Mouse (Mus musculus): ENCODE results near the gene Tppp3. TPM values are rescaled to one million over a fixed set of nuclear protein-coding genes. Genes with fewer than 3 reads are reported as not detected.

Gene Tppp3
- total RNA-seq, 2 experiments from 2014 or later, result 26.7 to 33.7 TPM

DNA sequence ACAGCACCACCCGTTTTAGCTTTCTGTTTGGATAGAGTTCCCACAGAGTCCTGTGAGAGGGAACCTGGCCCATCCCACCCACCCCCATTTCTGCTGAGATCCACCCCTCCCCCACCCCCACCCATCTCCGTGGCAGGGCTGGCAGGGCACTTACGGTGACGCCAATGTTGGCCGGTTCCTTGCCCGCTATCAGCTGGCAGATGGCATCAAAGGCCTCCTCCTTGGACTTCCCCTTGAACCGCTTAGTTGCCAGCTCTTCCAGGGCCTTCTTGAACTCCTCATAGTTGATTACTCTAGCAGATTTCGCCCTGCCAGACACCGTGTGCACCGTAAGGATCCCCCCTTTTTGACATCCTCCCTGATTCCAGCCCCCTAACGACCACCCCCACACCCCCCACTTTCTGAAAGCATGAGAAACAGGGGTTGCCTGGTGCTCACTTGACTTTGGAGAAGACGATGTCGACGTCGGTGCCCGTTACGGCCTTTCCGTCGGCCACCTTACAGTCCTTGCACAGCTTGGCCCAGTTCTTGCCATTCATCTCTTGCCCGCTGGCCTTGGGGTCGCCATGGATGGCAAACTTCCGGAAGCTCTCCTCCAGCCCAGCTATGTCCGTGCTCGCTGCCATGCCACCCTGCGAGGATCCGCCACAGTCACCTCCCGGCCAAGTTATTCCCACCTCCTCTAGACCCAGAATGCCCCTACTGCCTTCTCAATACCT lies 3.2 kb downstream of the Tppp3 start:
- DNase-seq (ENCODE audit: extremely low spot score in 1 of 2, low spot score in 1 of 2), result no peak

DNA sequence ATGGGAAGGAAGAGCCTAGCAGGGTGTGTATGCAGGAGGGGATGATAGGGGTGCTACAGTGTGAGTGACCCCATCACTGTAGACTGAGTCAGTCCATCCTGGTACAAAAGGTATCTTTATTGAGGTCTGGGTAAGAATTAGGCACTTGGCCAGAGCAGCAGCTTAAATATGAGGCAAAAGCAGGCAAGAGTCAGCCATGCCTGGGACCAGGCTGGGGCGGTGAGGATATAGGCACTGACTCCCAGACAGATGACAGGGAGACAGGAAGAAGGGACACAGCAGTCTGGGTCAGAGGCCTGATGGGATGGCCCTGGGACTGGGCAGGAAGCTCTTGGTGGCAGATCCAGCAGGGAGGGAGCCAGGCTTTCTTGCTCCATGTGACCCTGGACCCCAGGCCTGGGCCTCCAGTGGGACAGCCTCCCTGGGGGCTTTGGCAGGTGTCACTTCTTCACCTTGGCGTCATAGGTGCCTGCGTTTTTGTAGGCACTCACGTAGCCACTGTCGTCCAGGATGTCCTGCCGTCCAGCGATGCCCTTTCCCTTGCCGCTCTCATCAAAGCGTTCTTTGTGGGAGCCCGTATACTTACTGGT lies 3.8 kb downstream of the Tppp3 start:
- DNase-seq (ENCODE audit: extremely low spot score in 1 of 2, low spot score in 1 of 2), result no peak

DNA sequence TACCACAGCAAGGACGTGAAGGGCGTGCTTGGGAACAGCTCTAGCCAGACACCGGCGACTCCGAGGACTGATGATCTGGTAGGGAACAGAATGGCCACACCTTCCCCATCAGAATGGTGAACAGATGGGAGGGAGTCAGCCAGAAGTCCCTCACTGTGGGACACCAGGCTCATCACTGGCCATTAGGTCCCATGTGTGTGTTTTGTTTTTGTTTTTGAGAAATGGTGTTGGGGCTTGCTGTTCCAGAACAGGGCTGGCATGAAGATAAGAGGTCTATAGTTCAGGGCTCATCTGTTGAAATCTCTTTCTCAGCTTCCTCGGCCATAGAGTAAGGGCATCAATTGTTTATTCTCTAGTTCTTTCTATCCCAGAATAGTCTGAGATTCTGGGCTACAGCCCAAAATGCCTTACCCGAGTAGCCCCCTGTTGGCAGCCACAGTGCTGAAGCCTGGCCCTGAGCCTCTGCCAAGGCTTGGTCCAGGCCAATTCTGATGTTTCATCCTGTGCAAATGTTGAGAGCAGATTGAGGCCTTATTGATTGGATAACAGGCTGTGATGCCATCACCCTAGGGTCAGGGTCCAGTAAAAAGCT lies 4.5 kb downstream of the Tppp3 start:
- DNase-seq (ENCODE audit: extremely low spot score in 1 of 2, low spot score in 1 of 2), result peak in 1 of 2 experiments; percentile 45

DNA sequence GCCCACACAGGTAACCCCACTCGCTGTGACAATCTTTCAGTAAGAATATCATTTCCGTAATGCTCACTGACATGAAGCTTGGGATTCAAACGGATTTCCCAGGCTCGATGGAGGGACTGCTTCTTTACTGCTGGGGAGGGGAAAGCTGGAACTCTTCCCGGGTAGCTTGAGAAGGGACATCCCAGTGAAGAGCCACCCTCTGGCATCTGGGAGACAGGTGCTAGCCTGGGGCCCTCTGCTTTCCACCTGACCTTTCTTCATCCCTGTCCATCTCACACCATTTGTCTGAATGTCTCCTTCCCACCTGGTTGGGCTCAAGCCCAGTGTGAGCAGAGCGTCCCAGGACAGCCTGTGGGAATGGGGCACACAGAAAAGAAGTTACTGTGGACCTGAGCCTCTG lies 5.1 kb downstream of the Tppp3 start:
- DNase-seq (ENCODE audit: extremely low spot score in 1 of 2, low spot score in 1 of 2), result no peak

DNA sequence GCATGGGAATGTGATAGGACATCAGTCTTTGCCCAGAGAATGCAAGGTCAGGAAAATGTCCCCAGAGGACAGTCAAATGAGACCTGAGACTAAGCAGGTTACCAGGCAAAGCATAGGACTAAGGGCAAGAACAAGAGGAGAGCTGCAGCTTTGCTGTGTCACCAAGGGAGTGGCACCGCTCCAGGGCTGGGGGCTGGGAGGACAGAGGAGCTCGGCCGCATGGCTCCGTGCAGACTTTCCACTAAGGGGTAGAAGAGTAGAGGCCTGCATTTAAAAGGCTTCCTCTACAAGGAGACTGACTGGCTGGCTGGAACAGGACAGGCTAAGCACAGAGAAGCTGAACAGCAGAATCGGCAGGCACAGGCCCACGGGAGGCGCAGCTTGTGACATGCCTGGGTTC lies 6.7 kb downstream of the Tppp3 start:
- DNase-seq (ENCODE audit: extremely low spot score in 1 of 2, low spot score in 1 of 2), result no peak

DNA sequence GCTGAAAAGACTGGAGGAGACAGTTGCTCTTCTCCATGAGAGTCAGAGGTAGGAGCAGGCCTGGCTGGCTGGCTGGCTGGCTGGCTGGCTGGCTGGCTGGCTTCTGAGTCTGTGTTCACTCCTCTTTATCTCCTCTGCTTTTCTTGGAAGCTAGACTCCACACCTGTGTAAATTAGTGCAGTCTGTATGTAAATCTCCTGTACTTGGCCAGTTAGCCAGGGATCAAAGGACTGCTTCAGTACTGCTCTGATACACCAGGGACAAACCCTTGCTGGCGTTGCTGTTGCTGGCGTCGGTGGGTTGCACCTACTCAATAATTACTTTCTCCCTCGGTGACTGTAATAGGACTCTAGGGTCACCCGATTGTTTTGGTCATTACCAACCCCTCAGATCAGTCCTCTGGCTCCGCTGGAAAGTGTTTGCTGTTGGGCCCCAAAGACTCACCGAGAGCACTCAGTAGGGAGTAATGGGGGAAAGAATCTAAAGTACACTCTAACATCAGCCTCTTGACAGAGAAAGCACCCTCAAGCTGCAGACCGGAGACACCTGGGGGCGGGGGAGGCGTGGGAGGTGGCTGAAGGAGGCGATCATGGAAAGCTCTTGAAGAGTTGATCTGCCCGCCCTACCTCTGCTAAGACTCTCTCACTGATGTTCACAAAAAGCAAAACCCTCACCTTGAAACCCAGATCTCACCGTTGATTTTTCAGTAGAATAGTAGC lies 10.1 kb downstream of the Tppp3 start:
- no peak for DNase-seq (ENCODE audit: extremely low spot score in 1 of 2, low spot score in 1 of 2)

DNA sequence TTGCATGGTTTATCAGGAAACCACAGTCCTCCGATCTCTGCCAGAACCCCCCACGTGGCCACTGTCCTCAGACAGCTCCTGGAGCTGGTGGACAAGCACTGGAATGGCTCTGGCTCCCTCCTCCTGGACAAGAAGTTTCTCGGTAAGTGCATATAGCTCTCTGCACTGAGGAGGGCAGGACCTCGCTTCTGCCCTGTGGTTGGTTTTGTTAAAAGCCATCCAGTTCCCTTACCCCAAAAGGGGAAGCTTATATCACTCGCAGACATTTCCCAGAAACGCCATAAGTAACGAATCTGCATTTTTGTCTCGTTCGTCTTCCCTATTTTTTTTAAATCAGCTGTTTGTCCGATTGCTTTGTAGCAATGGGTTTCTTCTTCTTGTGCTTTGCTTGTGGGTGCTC lies 16.1 kb downstream of the Tppp3 start:
- DNase-seq (ENCODE audit: extremely low spot score in 1 of 2, low spot score in 1 of 2), result no peak

DNA sequence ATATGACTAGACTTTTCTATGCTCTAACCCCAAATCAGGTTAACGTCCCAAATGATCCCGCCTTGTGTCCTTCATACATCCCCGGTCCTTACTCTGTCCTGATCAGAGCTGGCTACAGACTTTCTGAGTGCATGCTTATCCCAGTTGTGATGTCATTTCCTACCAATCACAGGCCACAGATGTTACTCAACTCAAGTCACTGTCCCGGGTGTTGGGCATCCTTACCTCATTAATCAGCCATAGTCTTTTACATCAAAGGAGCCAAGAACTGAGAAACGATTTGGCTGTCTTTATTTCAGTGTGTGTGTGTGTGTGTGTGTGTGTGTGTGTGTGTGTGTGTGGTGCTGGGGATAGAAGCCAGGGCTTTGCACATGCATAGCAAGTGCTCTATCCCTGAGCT lies 17.2 kb downstream of the Tppp3 start:
- DNase-seq (ENCODE audit: extremely low spot score in 1 of 2, low spot score in 1 of 2), result no peak

DNA sequence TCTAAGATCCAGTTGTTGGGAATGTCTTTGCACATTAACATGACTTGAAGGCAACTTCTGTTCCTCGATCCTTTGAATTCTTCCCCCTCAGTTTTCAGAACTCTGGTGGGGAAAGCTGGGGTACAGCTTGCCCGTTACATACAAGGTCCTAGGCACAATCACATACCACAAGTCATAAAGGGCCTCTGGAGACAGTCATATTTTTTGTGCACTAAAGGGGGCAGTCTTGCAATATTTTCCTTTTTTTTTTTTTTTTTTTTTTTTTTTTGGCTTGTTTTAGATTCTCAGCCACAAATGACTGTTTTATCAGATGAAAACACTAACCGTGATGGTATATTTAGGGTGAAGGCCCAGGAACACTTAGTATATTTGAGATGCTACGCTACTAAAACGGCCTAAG lies 18.0 kb downstream of the Tppp3 start:
- no peak for DNase-seq (ENCODE audit: extremely low spot score in 1 of 2, low spot score in 1 of 2)

DNA sequence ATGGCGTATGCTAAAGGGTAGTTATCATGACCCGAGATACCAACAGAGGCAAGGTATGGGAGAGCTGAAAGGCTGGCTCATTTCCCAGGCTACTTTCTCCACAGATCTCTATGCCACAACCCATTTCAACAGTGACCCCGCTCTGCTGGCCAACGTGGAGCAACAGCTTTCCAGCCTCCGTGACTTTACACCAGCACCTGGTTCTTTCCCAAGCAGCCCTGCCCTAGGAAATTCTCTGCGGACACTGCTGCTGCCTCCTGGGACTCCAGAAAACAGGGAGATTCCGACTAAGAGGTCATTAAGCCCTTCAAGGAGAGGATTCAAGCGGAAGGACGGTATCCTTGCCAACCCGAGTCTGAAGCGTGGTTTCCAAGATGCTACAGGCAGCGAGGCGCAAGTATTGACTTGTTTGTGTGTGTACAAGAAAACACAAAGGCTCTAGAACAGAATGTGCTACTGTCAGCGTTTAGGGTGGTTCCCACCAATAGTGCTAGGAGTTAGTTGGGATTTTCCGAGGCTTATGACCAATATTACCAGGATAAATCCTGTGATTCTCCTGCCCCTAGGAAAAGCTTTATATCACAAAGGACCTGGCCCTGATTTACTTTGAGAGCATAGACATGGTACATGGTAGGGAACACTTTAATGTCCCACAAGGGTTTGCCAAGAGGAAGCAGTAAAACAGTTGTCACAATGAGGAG lies 19.3 kb downstream of the Tppp3 start:
- no peak for DNase-seq (ENCODE audit: extremely low spot score in 1 of 2, low spot score in 1 of 2)

DNA sequence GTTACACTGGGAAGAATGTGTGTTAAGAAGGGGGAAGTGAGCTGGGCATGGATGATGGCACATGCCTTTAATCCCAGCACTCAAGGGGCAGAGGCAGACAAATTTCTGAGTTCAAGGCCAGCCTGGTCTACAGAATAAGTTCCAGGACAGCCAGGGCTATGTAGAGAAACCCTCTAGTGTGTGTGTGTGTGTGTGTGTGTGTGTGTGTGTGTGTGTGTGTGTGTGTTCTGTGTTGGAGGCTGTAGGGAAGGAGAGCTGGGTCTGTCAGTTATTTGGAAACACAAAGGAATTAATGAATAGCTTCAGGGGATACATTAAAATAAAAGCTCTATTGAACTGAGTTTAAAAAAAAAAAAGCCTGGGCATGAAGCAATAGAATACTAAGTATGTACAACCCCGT lies 20.3 kb downstream of the Tppp3 start:
- DNase-seq (ENCODE audit: extremely low spot score in 1 of 2, low spot score in 1 of 2), result no peak

DNA sequence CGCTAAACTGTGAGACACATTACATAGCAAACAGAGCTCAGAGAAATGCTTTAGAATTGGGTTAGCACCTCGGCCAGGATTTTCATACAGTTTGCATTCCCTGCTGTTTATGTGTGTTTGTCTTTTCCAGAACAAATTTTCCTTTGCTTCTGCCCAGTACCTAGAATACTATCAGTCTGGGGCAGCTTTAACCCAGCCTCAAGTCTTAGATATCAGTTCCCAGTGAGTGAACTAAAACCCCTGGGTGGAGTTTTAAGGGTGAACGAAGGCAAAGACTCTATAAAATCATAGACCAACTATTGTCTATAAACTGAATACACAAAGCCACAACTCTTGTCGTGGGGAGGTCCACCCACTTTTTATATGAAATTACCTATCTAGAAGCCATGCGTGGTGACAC lies 22.7 kb downstream of the Tppp3 start:
- DNase-seq (ENCODE audit: extremely low spot score in 1 of 2, low spot score in 1 of 2), result no peak

DNA sequence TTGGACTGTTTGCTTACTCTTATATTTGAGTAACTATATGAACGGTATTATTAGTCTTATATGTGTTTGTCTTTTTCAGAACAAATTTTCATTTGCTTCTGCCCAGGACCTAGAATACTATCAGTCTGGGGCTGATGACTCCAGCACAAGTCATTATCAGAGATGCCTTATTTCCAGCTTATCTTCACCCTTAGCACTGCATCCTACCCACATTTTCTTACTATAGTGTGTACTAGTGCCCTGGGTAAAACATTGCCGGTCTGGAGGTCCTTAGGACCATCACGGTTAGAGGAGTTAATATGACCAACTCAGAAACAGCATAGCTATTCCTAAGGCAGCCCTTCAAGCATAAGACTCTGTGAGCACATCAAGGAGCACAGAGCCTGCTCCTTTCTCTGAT lies 23.1 kb downstream of the Tppp3 start:
- DNase-seq (ENCODE audit: extremely low spot score in 1 of 2, low spot score in 1 of 2), result no peak

DNA sequence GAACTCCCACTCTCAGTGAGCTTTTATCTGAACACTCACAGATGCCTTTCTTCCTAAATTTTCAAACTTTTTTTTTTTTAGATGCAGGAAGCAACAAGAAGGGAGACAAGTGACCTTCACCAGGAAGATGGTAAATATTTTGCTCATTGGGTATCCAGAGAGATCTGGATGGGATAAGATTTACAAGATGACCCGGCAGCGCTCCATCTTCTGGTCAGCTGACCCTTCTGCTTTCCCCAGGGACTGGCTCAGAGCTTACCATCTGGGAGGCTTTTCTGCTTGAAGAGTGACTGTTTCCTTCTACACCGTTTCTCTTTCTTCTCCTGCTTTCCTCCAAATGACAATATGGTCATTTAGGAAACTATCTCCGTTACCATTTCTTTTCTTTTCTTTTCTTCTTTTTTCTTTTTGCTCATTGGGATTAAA lies 25.2 kb downstream of the Tppp3 start:
- no peak for DNase-seq (ENCODE audit: extremely low spot score in 1 of 2, low spot score in 1 of 2)

DNA sequence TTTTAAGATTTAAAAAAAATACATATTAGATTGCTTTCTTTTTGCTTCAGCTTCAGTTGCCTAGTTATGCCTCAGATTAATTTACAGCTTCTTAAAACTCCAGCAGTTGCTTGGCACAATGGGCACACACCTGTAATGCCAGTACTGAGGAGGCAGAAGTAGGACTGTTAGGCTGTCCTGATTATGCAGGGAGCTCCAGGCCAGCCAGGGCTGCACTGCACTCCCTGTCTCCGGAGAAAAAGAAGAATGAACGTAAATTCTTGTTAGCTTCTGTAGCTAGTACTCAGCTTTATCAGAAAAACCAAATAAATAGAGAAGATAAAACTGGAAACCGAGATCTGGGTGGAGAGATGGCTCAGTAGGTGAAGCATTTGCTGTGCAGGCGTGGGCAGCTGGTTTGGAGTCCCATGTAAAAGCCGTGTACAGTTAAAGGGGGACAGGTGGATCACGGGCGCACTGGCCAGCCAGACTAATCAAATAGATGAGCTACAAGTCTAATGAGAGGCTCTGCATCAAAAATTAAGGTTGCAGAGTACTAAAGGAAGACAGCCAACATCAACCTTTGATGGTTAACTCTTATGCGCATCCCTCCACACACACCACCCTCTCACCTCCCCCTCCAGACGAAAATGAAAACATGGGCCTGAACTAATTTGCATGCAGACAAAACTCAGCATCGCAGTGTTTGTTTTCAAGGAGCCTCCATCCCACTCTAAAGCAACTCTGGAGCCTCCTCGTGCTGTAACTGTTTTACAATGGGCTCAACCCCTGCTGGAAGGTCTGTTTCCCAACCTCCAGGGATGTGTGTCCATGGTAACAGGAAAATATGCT lies 25.8 kb downstream of the Tppp3 start:
- DNase-seq (ENCODE audit: extremely low spot score in 1 of 2, low spot score in 1 of 2), result no peak

DNA sequence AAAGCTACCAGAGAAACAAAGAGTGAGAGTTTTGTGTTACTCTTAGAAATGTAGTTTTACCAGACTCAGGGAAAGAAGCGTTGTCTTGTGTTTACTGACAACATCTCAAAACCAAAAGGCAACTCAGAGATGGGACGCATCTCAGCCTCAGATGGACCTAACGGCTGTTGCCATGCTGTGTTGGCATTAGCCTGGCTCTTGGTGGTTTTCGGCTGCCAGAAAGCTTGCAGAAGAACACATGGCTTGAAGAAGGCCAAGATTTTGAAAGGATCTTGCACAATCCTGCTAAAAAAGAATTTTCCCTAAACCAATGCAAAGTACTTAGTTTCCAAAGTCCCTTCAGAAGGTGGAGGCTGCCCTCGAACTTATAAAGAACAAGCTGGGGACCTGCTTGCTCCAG lies 28.7 kb downstream of the Tppp3 start:
- DNase-seq (ENCODE audit: extremely low spot score in 1 of 2, low spot score in 1 of 2), result no peak

DNA sequence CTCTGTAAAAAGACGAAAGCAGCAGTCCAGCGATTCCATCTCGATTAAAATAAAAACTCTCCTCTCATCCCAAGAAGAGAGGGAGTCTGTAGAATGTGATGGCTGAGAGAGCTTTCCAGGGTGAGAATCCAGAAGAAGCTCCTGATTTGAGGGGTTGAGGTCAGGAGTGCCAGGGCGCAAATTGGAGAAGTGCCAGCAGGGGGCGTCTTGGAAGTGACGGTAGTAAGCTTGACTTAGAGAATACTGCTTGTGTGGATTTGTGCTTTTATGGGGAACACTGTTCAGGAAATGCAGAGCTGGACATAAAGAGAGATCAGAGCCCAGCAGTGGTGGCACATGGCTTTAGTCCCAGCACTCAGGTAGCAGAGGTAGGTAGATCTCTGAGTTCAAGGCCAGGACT lies 29.9 kb downstream of the Tppp3 start:
- DNase-seq (ENCODE audit: extremely low spot score in 1 of 2, low spot score in 1 of 2), result peak in 1 of 2 experiments; percentile 50

DNA sequence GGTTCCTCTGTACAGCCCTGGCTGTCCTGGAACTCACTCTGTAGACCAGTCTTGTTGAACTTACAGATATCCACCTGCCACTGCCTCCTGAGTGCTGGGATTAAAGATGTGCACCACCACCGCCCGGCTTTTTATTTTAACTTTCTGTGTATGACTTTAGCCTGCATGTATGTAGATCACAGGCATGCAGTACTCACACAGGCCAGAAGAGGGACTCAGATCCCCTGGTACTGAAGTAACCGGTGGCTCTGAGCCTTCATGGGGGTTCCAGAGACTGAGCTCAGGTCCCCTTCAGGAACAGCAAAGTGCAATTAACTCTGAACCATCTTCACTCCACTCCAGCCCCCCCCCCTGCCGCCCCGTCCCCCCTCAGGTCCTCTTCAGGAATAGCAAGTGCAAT lies 32.5 kb downstream of the Tppp3 start:
- DNase-seq (ENCODE audit: extremely low spot score in 1 of 2, low spot score in 1 of 2), result peak in 1 of 2 experiments; percentile 24

DNA sequence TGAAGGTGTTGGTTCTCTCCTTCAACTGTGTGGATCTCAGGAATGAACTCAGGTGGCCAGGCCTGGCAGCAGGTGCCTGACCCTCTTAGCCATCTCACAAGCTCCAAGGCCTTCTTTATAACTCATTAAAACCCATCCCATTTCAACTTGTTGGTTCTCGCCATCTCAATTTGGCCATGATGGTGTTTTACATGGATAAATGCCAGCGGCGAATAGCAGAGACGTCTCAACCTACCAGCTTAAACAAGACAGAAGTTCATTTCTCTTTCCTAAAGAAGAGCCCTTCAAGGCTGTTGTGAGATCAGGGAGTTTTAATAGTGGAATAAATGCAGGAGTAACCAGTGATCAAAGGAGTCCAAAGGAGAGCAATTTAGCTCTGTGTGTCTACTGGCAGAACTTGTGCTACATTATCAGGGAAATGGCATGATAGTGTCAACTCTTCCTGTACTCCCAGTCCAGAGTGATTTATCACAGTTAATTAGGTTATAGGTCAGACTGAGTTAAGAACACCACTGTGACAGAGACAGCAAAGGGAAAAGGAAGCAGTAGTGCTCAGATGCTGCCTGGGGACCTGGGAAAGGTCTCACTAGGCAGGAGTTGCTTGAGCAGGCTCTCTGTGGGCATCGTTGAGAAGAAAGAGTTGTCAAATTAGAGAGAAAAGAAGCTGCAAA lies 34.1 kb downstream of the Tppp3 start:
- no peak for DNase-seq (ENCODE audit: extremely low spot score in 1 of 2, low spot score in 1 of 2)
